Mouse (Mus musculus) regulatory T cell (primary cell): Measurements from ENCODE around the gene 1500009C09Rik.

ENCODE experiments used
- in situ Hi-C: fragments of 300-600 bp; cut with MboI, MseI; formaldehyde crosslinking; loops from one replicate; pipeline ENCODE4 v1.15.1; 2025; ENCODE audit warnings: high pct_unique_total_duplicates

The 1500009C09Rik gene

DNA sequence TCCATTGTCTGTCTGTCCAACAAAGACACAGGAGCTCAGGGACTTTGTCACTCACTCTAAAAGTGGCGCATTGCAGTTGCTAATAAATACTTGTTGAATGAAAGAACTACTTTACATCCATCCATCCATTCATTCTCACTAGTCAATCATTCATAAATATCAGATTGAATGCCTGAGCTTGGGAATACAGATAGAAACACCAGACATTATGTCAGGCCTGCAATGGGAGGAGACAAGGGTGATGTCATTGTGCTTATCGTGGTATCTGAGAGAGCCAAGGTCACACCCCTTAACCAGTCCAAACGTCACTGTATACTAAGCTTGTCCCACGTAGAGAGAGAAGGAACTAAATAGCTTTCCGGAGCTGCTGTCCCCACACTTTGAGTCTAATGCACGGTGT lies at the start of gene 1500009C09Rik:
Gene 1500009C09Rik (plus strand): TSS at position 301 of the 400 bp plus-strand sequence.
- in situ Hi-C loops = no loop called here

- in situ Hi-C loops = no loop called here
These were observed 49.1 kb upstream of the 1500009C09Rik start for GRCm38 (mm10) chr15:82203090-82203489.

DNA sequence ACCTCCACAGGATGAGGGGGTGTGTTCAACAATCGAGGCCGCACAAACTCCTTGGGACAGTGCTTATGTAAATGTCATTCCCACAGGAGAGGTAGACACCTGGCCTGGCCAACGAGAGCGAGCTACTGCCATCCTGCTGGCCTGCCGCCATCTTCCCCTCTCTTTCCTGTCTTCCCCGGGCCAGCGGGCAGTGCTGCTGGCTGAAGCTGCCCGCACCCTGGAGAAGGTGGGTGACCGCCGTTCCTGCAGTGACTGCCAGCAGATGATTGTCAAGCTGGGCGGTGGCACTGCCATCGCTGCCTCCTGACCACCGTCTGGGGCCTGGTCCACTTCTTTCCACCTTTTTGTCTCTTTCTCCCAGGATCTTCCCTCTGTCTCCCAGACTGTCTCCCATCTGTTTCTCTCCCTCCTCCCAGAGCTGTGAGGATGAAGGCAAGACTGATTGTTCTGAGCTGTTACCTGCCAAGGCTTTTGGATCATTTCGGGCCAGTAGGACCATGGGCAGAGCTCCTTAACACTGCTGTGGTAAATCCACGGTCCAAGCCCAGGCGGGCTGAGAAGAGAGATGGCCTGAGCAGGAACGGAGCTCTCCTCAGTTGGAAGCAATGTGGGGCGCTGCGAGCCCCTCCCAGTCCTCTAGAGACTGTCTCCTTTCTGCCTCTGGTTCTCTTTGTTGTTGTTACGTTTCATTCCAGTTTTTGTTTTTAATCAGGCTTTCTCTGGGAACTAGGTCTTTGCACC lies 48.4 kb upstream of the 1500009C09Rik start:
- in situ Hi-C loops = no loop called here

GRCm38 (mm10) chr15:82204680-82205371 lies 47.4 kb upstream of the 1500009C09Rik start:
- in situ Hi-C loops = no loop called here

DNA sequence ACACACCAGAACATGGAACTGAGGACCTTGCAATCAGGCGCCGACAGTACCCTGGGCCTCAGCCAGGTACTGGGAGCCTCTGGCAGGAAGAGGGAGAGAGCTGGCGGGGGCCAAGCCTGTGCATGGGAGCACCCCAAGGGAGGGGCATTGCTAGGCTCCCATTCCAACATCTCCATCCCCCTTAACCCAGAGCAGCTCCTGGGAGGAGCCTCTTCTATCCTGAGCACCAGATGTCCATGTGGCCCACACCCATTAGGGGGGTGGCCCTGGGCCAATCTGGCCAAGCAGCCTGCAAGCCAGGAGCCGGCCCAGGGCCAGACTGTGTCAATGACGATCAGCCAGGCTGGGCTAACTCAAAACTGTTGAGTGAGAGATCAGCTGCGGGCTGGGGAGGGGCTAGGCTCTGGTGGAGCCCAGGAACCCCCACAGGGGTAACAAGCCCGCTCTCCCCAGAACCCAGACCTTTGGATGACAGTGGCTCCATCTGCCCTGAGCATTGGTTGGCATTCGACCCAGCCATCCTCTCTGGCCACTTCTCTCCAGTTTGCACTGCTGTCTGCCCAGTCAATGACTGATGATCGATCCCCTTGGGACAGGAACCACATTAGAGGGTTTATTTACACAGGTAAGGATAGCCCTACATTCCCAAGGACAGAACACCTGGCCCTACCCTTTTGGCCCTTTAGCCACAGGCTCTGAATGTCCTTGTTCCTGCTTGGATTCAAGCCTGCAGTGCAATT lies 45.7 kb upstream of the 1500009C09Rik start:
- in situ Hi-C loops = no loop called here

- in situ Hi-C loops = no loop called here
These were observed 45.1 kb upstream of the 1500009C09Rik start for GRCm38 (mm10) chr15:82207105-82207459.

DNA sequence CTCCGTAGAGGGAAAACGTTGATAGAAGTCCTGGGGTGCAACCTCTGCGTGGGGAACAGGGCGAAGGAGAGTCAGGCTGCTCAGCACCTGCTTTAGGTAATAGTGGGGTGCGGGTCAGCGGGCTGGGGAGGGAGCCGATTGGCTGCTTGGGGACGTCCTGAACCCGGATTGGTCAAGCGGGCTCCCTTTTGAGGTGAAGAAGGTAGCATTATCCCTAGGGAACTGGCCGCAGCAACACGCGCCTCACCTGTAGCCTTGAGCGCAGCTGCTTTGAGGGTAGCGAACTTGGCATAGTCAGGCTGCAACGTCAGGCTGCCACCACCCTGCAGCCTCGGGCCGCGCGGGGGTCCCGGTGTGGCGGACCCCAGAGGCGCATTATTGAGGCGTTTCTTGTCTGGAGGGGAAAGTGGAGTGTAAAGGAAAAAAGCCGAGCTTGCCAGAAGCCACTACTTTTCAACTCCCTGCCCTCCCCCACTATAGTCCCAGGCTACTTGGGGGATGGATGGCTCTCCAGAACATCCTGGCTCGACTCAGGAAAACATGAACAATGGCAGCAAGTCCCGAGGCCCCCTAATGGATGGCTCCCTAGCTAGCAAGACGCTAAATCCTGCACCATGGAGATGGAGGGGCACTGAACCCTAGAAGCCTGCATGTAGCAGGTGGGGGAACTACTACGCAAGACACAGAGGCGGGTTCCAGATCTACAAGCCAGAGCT lies 44.5 kb upstream of the 1500009C09Rik start:
- in situ Hi-C loops = no loop called here

DNA sequence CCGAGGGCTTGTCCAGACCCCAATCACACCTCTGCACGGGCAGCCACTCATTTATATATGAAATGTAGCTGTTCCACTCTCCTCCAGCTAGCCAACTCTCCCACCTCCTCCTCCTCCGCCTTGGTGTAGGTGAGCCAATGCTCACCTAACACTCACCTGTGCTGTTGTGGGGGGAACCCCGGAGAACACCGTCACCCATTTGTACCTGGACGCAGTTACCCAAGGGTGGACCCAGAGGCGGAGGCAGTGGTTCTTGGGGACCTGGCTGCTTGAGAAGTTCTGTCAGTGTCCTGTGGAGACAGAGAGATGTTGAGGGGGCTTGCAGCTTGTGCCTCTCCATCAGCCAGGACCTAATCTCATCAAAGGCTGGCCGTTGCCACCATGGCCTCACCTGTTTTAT lies 43.9 kb upstream of the 1500009C09Rik start:
- in situ Hi-C loops = no loop called here

DNA sequence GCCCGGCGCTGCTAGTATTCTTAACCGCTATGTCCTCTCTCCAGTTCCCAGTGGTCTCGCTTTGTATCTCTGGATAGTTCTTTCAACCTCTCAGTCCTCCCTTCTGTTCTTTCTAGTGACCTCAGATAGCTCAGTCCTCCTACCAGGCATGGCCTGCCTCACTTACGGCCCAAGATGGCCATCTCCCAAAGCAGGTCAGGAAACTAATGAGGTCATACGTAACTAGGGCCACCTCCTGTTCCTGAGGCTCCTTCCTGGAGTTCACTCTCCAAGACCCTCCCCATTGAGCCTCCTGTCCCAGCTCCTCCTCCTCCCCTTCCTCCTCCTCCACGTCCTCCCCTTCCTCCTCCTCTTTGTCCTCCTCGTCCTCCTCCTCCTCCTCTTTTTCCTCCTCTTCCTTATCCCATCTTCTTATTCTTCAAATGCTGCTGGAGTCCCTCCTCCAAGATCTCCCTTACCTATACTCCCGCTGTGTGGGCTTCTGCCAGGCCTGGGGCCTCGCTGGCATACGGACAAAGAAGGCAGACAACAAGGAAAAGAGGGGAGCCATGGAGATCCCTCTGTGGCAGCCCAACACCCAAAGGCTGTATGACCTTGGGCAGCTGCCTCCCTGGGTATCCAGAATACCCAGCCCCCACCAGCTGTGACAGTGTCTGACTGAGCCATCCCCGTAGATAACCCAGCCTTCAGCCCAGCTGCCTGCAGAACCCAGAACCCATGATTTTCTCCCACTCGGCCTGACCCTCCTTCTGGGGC lies 42.7 kb upstream of the 1500009C09Rik start:
- in situ Hi-C loops = no loop called here

DNA sequence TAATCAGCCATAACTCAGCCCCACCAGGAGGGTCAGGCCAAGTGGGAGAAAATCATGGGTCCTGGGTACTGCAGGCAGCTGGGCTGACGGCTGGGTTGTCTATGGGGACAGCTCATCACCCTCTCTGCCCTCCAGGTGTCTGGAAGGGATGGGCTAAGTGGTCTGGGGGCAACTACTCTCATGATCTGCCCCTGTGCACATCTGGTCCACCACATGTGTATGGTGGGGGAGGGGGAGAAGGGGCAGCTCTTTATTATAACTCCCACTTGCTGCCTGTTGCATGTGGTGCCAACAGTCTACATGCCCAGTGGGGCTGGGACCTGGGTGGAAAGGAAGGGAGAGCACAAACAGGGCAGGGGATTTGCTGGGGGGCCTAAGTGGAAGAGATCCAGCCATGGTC lies 41.4 kb upstream of the 1500009C09Rik start:
- in situ Hi-C loops = no loop called here

GRCm38 (mm10) chr15:82211281-82211680 lies 40.9 kb upstream of the 1500009C09Rik start:
- in situ Hi-C loops = no loop called here

GRCm38 (mm10) chr15:82211911-82212751 lies 40.1 kb upstream of the 1500009C09Rik start:
- in situ Hi-C loops = no loop called here

DNA sequence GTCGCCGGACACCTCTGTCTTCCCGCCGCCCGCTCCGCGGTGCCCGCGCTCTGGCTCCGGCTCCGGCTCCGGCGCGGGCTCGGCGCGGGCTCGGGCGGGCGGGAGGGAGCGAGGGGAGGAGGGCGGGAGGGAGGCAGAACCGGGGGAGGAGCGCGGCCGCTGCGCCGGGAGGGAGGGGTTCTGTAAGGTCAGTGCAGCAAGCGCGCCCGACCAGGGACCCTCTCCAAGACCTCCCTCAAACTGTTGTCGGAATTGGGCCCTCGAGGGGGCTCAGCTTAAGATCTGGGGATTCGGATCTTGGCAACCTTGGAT lies 39.5 kb upstream of the 1500009C09Rik start, which contains the start of gene Shisa8:
Gene Shisa8 (minus strand): TSS at position 64 of the 312 bp plus-strand sequence.
- in situ Hi-C loops = no loop called here

DNA sequence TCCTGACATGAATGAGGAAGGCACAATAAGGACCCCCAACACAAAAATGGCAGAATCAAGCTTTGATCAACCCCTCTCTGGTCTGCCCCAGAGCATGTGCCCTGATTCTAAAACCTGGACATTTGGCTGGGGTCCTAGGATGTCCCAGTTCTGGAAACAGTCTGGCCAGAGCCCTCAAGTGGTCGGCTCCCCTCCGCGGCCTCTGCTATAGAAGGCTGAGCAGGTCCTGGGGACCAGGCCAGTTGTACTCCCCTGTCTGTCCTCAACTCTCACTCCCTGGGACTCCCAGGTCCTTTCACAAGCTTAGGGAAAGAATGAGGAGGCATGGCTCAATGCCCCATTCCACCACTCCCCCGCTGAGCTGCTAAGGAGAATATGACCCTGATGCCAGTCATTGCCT lies 39.0 kb upstream of the 1500009C09Rik start:
- in situ Hi-C loops = no loop called here

- in situ Hi-C loops = no loop called here
These were observed 36.7 kb upstream of the 1500009C09Rik start for GRCm38 (mm10) chr15:82215332-82216046.

DNA sequence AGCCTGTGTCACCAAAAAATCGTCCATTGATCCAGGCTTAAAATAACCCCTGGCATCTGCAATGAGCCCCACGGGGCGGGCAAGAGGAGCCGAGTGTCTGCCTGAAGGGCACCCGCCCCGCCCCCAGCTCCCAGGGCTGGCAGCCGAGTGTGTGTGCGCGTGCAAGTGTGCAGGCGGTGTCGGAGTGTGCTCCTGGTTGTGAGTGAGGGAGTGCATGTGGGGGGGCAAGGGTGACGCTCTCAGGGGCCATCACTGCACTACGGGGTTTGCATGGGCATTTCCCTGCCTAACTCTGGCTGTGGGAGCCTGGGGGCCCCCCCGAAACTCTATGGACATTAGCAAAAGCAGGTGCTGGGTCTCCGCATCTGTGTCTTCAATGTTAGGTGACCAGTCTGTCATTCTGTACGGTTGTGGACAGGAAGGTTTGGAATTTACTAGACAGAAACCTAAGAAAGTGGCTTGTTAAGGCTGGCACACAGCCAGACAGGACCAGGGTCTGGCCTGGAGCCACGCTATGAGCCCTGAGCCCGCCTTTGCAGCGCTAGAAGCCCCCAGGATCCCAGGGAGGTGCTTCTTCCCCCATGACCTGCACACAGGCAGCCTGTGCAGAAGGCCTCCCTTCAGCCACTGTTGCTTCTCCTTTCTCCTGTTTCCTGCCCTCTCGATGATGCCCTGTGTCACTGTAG lies 35.9 kb upstream of the 1500009C09Rik start:
- in situ Hi-C loops = no loop called here

GRCm38 (mm10) chr15:82217039-82217438 lies 35.2 kb upstream of the 1500009C09Rik start:
- in situ Hi-C loops = no loop called here

GRCm38 (mm10) chr15:82217980-82218379 lies 34.2 kb upstream of the 1500009C09Rik start:
- in situ Hi-C loops = no loop called here
